Mouse (Mus musculus): ENCODE measurements at regions not wholly inside any gene's neighbourhood (a gene's known extent, or its start where the extent isn't known, plus 50 kb on each side); places are given as distances from the start of the nearest gene placed in this dataset.

- no peak overlapping the region for H3K4me3 ChIP-seq
- H3K27me3 ChIP-seq (ENCODE audit: control insufficient read depth, insufficient read depth, low read length): no peaks in the 10 kb centered on the region
- no peaks in the 10 kb centered on the region for H3K4me1 ChIP-seq (ENCODE audit: control insufficient read depth, insufficient read depth, low read length)
- no peaks in the 10 kb centered on the region for H3K36me3 ChIP-seq (ENCODE audit: control insufficient read depth, insufficient read depth, low read length)
- TF ChIP-seq CTCF (IDR thresholded peaks at IDR 0.05) (no peak), POLR2A (IDR thresholded peaks at IDR 0.05; ENCODE audit: insufficient read depth, low read depth, low read length) (no peak), EP300 (IDR thresholded peaks at IDR 0.05; ENCODE audit: insufficient read depth, low read depth, low read length) (no peak)
- intact Hi-C loops (cut with DNase I): no loop called here
- no peak overlapping the region for H3K27ac ChIP-seq
- no peak overlapping the region for H3K9ac ChIP-seq (ENCODE audit: low read depth, low read length)
- DNase-seq: no peak
- whole genome bisulfite sequencing: 66% methylated on average over 4 of the region's 4 CpGs
- H3K79me2 ChIP-seq (replicated peaks; ENCODE audit: control insufficient read depth, insufficient read depth, low read length): no peaks in the 10 kb centered on the region
These were observed 366.2 kb upstream of the Mki67 start for GRCm38 (mm10) chr7:136082253-136082867.

GRCm38 (mm10) chr7:136083005-136083404 lies 366.8 kb upstream of the Mki67 start:
- intact Hi-C loops (cut with DNase I): no loop called here
- 90% methylated on average over 10 of the region's 10 CpGs for WGBS

GRCm38 (mm10) chr7:136083571-136084342 lies 367.6 kb upstream of the Mki67 start:
- intact Hi-C loops (cut with DNase I): no loop called here
- 70% methylated on average over 14 of the region's 14 CpGs for WGBS

More at GRCm38 (mm10) chr7:136083005-136083404, 366.8 kb upstream of the Mki67 start:
- H3K27me3 ChIP-seq (ENCODE audit: control insufficient read depth, insufficient read depth, low read length): no peaks in the 10 kb centered on the region
- no peaks in the 10 kb centered on the region for H3K79me2 ChIP-seq (replicated peaks; ENCODE audit: control insufficient read depth, insufficient read depth, low read length)
- no peaks in the 10 kb centered on the region for H3K36me3 ChIP-seq (ENCODE audit: control insufficient read depth, insufficient read depth, low read length)
- no peak for DNase-seq
- H3K4me3 ChIP-seq: no peak overlapping the region
- H3K27ac ChIP-seq: no peak overlapping the region
- TF ChIP-seq EP300 (IDR thresholded peaks at IDR 0.05; ENCODE audit: insufficient read depth, low read depth, low read length) (no peak), POLR2A (IDR thresholded peaks at IDR 0.05; ENCODE audit: insufficient read depth, low read depth, low read length) (no peak), CTCF (IDR thresholded peaks at IDR 0.05) (no peak)
- no peaks in the 10 kb centered on the region for H3K4me1 ChIP-seq (ENCODE audit: control insufficient read depth, insufficient read depth, low read length)
- H3K9ac ChIP-seq (ENCODE audit: low read depth, low read length): no peak overlapping the region

GRCm38 (mm10) chr7:136088785-136089184 lies 372.6 kb upstream of the Mki67 start:
- H3K36me3 ChIP-seq (ENCODE audit: control insufficient read depth, insufficient read depth, low read length): no peaks in the 10 kb centered on the region
- DNase-seq: no peak
- H3K9ac ChIP-seq (ENCODE audit: low read depth, low read length): no peak overlapping the region
- no peak overlapping the region for H3K4me3 ChIP-seq
- intact Hi-C loops (cut with DNase I): no loop called here
- H3K27ac ChIP-seq: no peak overlapping the region
- WGBS: 87% methylated on average over 6 of the region's 6 CpGs
- no peaks in the 10 kb centered on the region for H3K4me1 ChIP-seq (ENCODE audit: control insufficient read depth, insufficient read depth, low read length)
- no peaks in the 10 kb centered on the region; the same call in 1 of the 2 replicates for H3K27me3 ChIP-seq (ENCODE audit: control insufficient read depth, insufficient read depth, low read length)
- TF ChIP-seq EP300 (IDR thresholded peaks at IDR 0.05; ENCODE audit: insufficient read depth, low read depth, low read length) (no peak), CTCF (IDR thresholded peaks at IDR 0.05) (no peak), POLR2A (IDR thresholded peaks at IDR 0.05; ENCODE audit: insufficient read depth, low read depth, low read length) (no peak)
- no peaks in the 10 kb centered on the region for H3K79me2 ChIP-seq (replicated peaks; ENCODE audit: control insufficient read depth, insufficient read depth, low read length)

More at GRCm38 (mm10) chr7:136083571-136084342, 367.6 kb upstream of the Mki67 start:
- Histone ChIP-seq H3K27ac (no peak overlapping the region), H3K27me3 (ENCODE audit: control insufficient read depth, insufficient read depth, low read length) (no peaks in the 10 kb centered on the region; the same call in 1 of the 2 replicates), H3K4me1 (ENCODE audit: control insufficient read depth, insufficient read depth, low read length) (no peaks in the 10 kb centered on the region), H3K36me3 (ENCODE audit: control insufficient read depth, insufficient read depth, low read length) (no peaks in the 10 kb centered on the region), H3K4me3 (no peak overlapping the region), H3K79me2 (replicated peaks; ENCODE audit: control insufficient read depth, insufficient read depth, low read length) (no peaks in the 10 kb centered on the region), H3K9ac (ENCODE audit: low read depth, low read length) (no peak overlapping the region)
- TF ChIP-seq CTCF (IDR thresholded peaks at IDR 0.05): no peak
- TF ChIP-seq EP300 (IDR thresholded peaks at IDR 0.05; ENCODE audit: insufficient read depth, low read depth, low read length): no peak
- no peak for TF ChIP-seq POLR2A (IDR thresholded peaks at IDR 0.05; ENCODE audit: insufficient read depth, low read depth, low read length)
- DNase-seq: no peak

- Histone ChIP-seq H3K4me1 (ENCODE audit: control insufficient read depth, insufficient read depth, low read length) (no peaks in the 10 kb centered on the region), H3K4me3 (no peak overlapping the region), H3K27ac (no peak overlapping the region), H3K9ac (ENCODE audit: low read depth, low read length) (no peak overlapping the region), H3K27me3 (ENCODE audit: control insufficient read depth, insufficient read depth, low read length) (no peaks in the 10 kb centered on the region), H3K36me3 (ENCODE audit: control insufficient read depth, insufficient read depth, low read length) (no peaks in the 10 kb centered on the region), H3K79me2 (replicated peaks; ENCODE audit: control insufficient read depth, insufficient read depth, low read length) (no peaks in the 10 kb centered on the region)
- intact Hi-C loops (cut with DNase I): no loop called here
- DNase-seq: no peak
- 78% methylated on average over 14 of the region's 14 CpGs for WGBS
- TF ChIP-seq CTCF (IDR thresholded peaks at IDR 0.05) (no peak), POLR2A (IDR thresholded peaks at IDR 0.05; ENCODE audit: insufficient read depth, low read depth, low read length) (no peak), EP300 (IDR thresholded peaks at IDR 0.05; ENCODE audit: insufficient read depth, low read depth, low read length) (no peak)
These were observed 378.7 kb upstream of the Mki67 start for GRCm38 (mm10) chr7:136094681-136095360.
